ENCODE assay signal across 17 mouse cellular contexts in the genomic region with DNA sequence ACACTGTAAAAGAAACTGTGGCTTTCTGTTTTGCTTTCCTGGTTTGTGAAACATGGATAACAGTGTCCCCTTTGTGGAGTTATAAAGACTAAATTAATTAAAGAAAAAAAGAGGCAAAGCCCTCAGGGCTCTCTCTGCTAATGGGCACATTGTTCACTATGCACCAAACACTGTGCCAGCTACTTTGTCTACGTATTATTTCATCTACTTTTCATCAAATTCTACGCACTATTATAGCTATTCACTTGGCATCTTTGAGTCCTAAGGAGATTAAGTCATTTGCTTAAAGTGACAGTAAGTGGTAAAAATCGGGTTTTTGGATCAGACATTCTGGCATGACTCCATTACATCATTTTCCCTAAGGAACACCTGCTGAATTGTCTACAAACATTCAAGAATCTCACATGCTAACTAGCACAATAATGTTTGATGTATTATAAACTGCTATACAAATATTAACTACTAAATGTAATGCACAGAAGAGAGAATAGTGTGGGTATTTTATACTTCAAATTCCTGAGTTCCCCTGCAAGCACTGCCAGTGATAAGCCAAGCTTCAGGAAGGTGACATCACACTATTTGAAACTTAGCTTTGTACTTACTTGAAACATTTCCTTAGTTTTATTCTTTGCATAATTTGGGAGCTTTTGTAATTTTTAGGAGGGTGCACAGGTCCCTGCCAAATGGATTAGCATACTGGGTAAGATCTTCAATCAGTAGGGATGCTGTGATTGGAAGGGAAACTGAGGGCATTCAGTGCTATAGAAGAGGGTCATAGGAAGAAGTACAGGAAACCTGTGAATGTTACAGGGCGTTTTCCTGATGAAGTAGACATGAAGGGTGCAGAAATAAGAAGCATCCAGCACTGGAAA.
"Had no signal": no experiment of that assay in that cellular context is flagged by ENCODE, and none has a peak within 500 bp of the region (broad histone marks: within the 10 kb centered on the region; RNA-seq: fewer than 3 reads in every experiment).

No protein-coding gene starts in this region.

- H3K4me3 ChIP-seq: limb, embryonic 12.5 days; limb, embryonic 15.5 days; midbrain, embryonic 13.5 days; stomach, embryonic 15.5 days had no signal

- H3K4me2 ChIP-seq: limb, embryonic 12.5 days; limb, embryonic 15.5 days; liver, embryonic 11.5 days; lung, embryonic 14.5 days; midbrain, embryonic 13.5 days; stomach, embryonic 15.5 days had no signal

- H3K9ac ChIP-seq: limb, embryonic 12.5 days; limb, embryonic 15.5 days; liver, embryonic 14.5 days; liver, postnatal 0 days; lung, embryonic 14.5 days; midbrain, embryonic 13.5 days; stomach, embryonic 15.5 days had no signal

- H3K27ac ChIP-seq: limb, embryonic 12.5 days; limb, embryonic 15.5 days; liver, embryonic 14.5 days; macrophage; midbrain, embryonic 13.5 days; stomach, embryonic 15.5 days had no signal

- ATAC-seq: liver, postnatal 0 days; lung, postnatal 0 days; midbrain, embryonic 13.5 days had no signal

- H3K9me3 ChIP-seq: limb, embryonic 12.5 days; limb, embryonic 15.5 days; midbrain, embryonic 13.5 days; stomach, embryonic 15.5 days had no signal

- DNase-seq: kidney, adult 9 months; kidney, postnatal 14 days; kidney, postnatal 4 days; left cerebral cortex, postnatal 4 days; liver, postnatal 0 days; lung, embryonic 14.5 days; right cerebral cortex, postnatal 25 days; spleen, adult 18-20 months; thymus, postnatal 25 days had no signal

- H3K4me1 ChIP-seq: limb, embryonic 12.5 days; limb, embryonic 15.5 days; midbrain, embryonic 13.5 days; stomach, embryonic 15.5 days had no signal

- H3K27me3 ChIP-seq: limb, embryonic 12.5 days; limb, embryonic 15.5 days; midbrain, embryonic 13.5 days; stomach, embryonic 15.5 days had no signal

- H3K36me3 ChIP-seq: limb, embryonic 12.5 days; limb, embryonic 15.5 days; midbrain, embryonic 13.5 days; stomach, embryonic 15.5 days had no signal
